Mouse (Mus musculus): ENCODE measurements around the gene Gm4513.
"Not testable (repeated sequence)": the region's sequence is repeated elsewhere in the genome, so short reads cannot be mapped to it uniquely, and the experiment has no call there.

Gene Gm4513

GRCm38 (mm10) chr7:20598921-20599320, at the start of gene Gm4513:
Gene Gm4513, minus strand, starts transcription at chr7:20599021.
- not testable (repeated sequence) for DNase-seq (ENCODE audit: low read depth, low spot score)

DNA sequence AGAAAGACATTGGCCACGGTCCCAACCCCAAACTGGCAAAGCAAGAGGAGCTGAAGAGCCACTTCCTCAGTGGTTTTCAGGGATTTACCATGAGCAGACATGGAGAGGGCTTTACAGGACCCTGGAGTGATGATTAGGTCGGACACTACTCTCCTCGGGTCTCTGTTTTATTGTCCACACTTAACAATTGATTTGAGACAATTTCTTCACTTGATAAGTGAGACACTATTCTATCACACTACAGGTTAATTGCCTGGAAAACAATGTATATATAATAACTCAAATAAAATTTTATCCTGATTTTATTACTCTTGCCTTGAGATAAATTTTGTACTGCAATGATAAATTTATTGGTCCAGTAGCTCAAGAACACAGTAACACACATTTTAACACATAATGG, 22.7 kb downstream of the Gm4513 start, which contains the start of gene Gm4141:
Gene Gm4141 (minus strand): TSS at position 101 of the 400 bp plus-strand sequence.
- not testable (repeated sequence) for DNase-seq (ENCODE audit: low read depth, low spot score)

GRCm38 (mm10) chr7:20545657-20546056, 53.2 kb downstream of the Gm4513 start, which contains the start of gene Gm5726:
Gene Gm5726, minus strand, starts transcription at chr7:20545757.
- not testable (repeated sequence) for DNase-seq (ENCODE audit: low read depth, low spot score)

All from WW6 (cell line).